Mouse (Mus musculus) lung, adult 2 months (tissue): ENCODE results near the gene Slc22a1. TPM values are rescaled to one million over a fixed set of nuclear protein-coding genes. Genes with fewer than 3 reads are reported as not detected.

Source experiments
- DNase-seq: peaks from one replicate; pipeline ENCODE4 v3.0.0; 2022
- H3K4me1 ChIP-seq: fragments of 200-500 bp; 2 replicates; pipeline ENCODE4 v1.6.1; 2011; ENCODE audit warnings: low read length; ENCODE audit not compliant: control insufficient read depth, insufficient read depth
- H3K4me3 ChIP-seq: fragments of 200-500 bp; replicated peaks from 2 replicates; pipeline ENCODE3; 2011; ENCODE audit warnings: low read depth, mild to moderate bottlenecking, control low read depth, low read length; ENCODE audit errors: extremely low read depth
- CTCF ChIP-seq: fragments of 200-500 bp; IDR thresholded peaks from 2 replicates; pipeline ENCODE4 v1.5.1; 2011; ENCODE audit warnings: mild to moderate bottlenecking, low read length, control low read depth; ENCODE audit not compliant: insufficient read depth
- POLR2A ChIP-seq: fragments of 200-500 bp; IDR thresholded peaks from 2 replicates; pipeline ENCODE4 v1.6.1; 2011; ENCODE audit warnings: low read depth, mild to moderate bottlenecking, control low read depth, low read length, borderline replicate concordance; ENCODE audit errors: extremely low read depth
- WGBS: fragments of 180-500 bp; shearing (Covaris S2); methylation state at CpG from one replicate; pipeline ENCODE4 v1.1.7; 2018; 5-methylcytosine and 5-hydroxymethylcytosine counted together
- polyA plus RNA-seq: library from polyadenylated mRNA; depleted of rRNA; stranded (reverse); fragments of >200 nt; gene quantifications from 2 replicates; pipeline ENCODE4 v1.2.3, GENCODE M21; 2012

Gene Slc22a1
- polyA plus RNA-seq, 1 experiment, result 1.7 TPM

DNA sequence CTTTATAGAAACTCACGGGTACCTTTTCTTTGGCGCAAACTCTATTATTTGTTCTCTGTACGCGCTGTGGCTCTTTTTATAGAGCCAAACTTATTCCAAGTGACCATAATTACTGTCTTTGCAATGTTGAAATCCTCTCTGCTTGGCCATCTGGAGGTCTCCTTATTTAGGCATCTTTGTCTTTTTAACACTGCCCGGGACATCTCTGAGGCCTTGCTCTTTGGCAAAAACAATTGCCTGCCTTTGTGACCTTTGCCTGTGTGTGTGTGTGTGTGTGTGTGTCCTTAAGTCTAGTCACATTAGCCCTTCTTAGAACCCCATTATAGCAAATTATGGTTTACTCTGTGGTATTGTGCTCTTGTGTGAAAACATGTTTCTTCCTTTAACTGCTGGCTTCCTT lies 30.2 kb downstream of the Slc22a1 start:
- WGBS, result 70% methylated on average over 5 of the region's 5 CpGs
- DNase-seq, result no peak
- TF ChIP-seq CTCF (no peak), POLR2A (no peak)
- Histone ChIP-seq H3K4me3 (no peak overlapping the region), H3K4me1 (no peaks in the 10 kb centered on the region)

DNA sequence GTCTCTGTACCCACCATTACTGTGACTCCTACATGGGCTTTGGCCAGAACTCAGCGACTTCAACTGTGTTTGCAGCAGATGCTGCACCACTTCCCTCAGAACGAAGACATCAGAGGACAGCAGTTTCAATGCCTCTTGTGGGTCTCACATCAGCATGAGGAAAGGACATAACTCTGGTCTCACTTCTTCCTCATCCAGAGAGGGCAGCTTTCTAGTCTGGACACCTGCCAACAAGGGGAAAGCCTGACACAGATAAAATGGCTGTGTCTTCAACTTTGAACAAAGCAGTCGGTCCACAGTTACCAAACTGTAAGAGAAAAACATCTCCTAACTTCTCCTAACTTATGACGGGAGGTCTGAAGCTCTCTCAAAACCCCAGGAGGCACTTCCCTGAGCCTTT lies 34.5 kb downstream of the Slc22a1 start:
- no peak for DNase-seq
- WGBS, result 66% methylated on average over 4 of the region's 4 CpGs
- no peak overlapping the region for H3K4me3 ChIP-seq
- no peak for TF ChIP-seq CTCF
- no peak for TF ChIP-seq POLR2A
- H3K4me1 ChIP-seq, result no peaks in the 10 kb centered on the region

- 89% methylated on average over 3 of the region's 3 CpGs for WGBS
- no peak for DNase-seq
- TF ChIP-seq CTCF (no peak), POLR2A (no peak)
- Histone ChIP-seq H3K4me3 (no peak overlapping the region), H3K4me1 (no peaks in the 10 kb centered on the region)
Observed at GRCm38 (mm10) chr17:12639585-12639984, 36.0 kb downstream of the Slc22a1 start.

GRCm38 (mm10) chr17:12634814-12635213 lies 40.8 kb downstream of the Slc22a1 start:
- no peak overlapping the region for H3K4me3 ChIP-seq
- 46% methylated on average over 4 of the region's 4 CpGs for WGBS
- DNase-seq, result no peak
- H3K4me1 ChIP-seq, result no peaks in the 10 kb centered on the region; the same call in 1 of the 2 replicates
- TF ChIP-seq CTCF, result no peak
- TF ChIP-seq POLR2A, result no peak

DNA sequence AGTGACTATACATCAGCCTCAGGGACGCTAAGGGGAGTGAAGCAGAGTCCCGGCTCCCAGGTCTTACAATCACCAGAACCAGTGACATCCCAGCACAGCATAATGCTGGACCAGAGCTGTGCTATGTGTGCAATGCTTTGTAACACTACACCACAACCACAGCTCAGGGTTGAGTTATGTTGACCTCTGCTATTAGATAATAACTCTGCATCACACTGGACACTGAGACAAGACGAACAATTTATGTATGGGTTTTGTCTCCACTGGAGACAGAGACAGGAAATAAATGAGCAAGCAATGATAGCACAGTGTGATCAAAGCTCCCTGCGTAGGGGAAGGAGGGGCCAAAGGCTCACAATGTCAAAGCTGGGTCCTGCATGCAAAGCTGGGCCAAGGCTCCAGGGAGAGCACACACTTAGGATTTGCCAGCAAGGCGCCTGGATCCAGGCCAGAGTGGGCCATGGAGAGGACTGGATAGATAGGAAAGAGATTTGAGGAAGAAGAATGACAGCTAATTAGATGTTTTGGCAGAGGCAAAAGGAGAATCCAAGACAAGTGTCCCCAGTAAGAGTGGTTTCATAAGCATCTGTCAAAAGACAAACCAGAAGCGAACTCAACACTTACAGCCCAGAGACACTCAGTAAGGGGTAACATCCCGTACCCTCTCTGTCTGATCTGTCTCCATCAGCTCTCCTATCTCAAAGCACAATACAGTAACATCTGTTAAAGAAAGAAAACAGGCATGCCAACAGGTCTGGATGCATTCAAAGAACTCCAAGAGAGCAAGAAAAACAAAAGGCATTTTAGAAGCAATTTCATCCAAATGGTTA lies 43.6 kb downstream of the Slc22a1 start:
- Histone ChIP-seq H3K4me3 (no peak overlapping the region), H3K4me1 (no peaks in the 10 kb centered on the region; the same call in 1 of the 2 replicates)
- no peak for TF ChIP-seq POLR2A
- TF ChIP-seq CTCF, result no peak
- no peak for DNase-seq
- WGBS, result 29% methylated on average over 7 of the region's 7 CpGs

- TF ChIP-seq CTCF (no peak), POLR2A (no peak)
- Histone ChIP-seq H3K4me1 (no peaks in the 10 kb centered on the region; the same call in 1 of the 2 replicates), H3K4me3 (no peak overlapping the region)
- WGBS, result 52% methylated on average over 6 of the region's 6 CpGs
- DNase-seq, result no peak
Observed at GRCm38 (mm10) chr17:12630976-12631730, 44.5 kb downstream of the Slc22a1 start.

DNA sequence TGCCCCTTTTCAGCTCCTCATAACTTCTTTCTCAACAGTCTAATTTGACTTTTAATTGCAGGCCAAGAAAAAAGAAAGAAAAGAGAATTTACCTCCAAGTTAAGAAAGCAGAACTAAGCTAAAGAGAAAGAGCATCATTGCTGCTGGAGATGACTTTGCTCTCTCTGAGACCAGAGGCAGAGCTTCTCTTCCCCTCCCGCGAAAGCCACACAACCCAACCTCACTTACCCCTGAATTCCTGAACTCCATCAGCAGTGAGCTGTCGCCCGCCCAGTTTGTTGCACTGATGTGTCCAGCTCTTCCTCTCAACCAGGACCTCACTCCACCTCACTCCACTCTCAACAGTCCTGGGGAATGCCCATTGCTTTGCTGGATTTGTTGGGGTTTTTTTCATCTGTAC lies 47.6 kb downstream of the Slc22a1 start:
- WGBS, result 69% methylated on average over 4 of the region's 4 CpGs
- TF ChIP-seq POLR2A (no peak), CTCF (no peak)
- Histone ChIP-seq H3K4me1 (no peaks in the 10 kb centered on the region; the same call in 1 of the 2 replicates), H3K4me3 (no peak overlapping the region)
- no peak for DNase-seq

DNA sequence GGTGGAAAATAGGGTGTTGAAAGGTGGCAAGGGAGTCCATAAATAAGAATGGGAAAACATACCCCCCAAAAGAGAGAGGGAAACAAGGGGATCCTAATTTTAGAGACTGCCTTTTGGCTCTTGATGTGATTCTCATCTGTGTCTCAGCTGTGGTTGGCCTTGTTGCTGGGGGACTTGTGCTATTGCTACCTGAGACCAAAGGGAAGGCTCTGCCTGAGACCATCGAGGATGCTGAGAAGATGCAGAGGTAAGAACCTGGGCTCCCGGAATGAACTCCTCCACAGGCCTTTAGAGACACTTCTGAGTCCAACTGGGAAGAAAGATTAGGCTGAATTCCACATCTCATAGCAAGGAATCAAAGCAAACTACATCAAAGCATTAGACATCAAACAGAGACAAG lies 56.0 kb downstream of the Slc22a1 start:
- no peak for DNase-seq
- TF ChIP-seq POLR2A (no peak), CTCF (no peak)
- 72% methylated on average over 2 of the region's 2 CpGs for WGBS
- Histone ChIP-seq H3K4me1 (no peaks in the 10 kb centered on the region), H3K4me3 (no peak overlapping the region)

DNA sequence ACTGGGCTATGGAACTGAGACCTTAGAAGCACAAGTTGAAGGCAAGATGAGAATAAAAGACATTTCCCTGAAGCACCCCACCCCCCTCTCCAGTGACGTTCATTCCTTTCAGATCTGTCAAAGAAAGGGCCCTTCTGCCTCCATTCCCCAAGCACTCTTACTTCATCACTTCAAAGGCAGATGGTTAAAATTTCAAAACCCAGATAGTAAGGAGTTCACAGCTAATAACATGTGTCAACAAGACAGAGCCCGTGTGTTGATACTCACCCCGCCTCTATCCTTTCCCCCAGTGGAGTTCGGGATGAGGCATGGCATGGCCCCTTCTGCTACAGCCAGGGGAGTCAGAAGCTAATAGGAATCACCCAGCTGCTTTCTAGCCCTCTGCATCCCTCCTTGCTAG lies 60.2 kb downstream of the Slc22a1 start:
- 29% methylated on average over 4 of the region's 4 CpGs for WGBS
- Histone ChIP-seq H3K4me1 (no peaks in the 10 kb centered on the region), H3K4me3 (no peak overlapping the region)
- no peak for DNase-seq
- TF ChIP-seq CTCF (no peak), POLR2A (no peak)

DNA sequence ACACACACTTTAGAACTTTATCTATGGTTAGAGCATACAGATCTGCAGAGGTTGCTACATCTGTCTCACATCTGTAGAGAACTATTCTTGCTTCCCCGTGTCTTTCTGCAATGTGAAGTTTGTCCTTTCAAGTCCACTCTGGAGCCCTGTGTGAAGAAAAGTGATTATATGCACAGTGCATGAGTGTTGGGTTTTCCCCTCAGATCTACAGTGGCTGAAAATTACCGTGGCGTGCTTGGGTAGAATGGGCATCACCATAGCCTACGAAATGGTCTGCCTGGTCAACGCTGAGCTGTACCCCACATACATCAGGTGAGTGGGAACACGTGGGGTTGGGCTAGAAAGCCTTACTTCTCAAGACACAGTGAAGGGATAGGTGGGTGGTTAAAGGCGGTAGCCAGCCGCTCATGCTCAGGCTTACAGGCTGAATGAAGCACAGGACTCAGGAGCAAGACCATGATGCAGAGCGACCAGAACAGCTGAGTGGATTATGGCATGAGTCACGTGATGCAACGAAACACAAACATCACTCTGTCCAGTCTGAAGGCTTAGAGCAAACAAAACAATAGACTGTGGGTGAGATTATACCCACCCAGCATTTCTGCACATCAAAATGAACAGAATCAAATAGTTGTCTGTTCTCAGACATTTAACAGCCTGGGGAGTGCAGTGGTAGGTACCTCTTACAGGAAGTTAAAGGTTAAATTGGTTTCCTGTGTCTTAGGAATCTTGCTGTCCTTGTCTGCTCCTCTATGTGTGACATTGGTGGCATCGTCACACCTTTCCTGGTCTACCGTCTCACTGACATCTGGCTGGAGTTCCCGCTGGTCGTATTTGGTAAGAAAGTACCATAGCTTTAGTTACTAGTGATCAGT lies 60.9 kb downstream of the Slc22a1 start:
- DNase-seq, result no peak
- H3K4me1 ChIP-seq, result no peaks in the 10 kb centered on the region
- no peak overlapping the region for H3K4me3 ChIP-seq
- 78% methylated on average over 15 of the region's 15 CpGs for WGBS
- TF ChIP-seq POLR2A (no peak), CTCF (no peak)
